Mouse (Mus musculus): ENCODE data around the gene Tapt1.

Tapt1 gene

GRCm38 (mm10) chr5:44198471-44198870, 28.0 kb downstream of the Tapt1 start:
- no peak for DNase-seq (ENCODE audit: low spot score in 2 of 2)

- DNase-seq (ENCODE audit: low spot score in 2 of 2): no peak
Observed at GRCm38 (mm10) chr5:44197806-44198205, 28.6 kb downstream of the Tapt1 start.

GRCm38 (mm10) chr5:44196167-44196566, 30.3 kb downstream of the Tapt1 start:
- DNase-seq (ENCODE audit: low spot score in 2 of 2): no peak

GRCm38 (mm10) chr5:44187370-44187769, 39.1 kb downstream of the Tapt1 start:
- no peak for DNase-seq (ENCODE audit: low spot score in 2 of 2)

GRCm38 (mm10) chr5:44181669-44182068, 44.8 kb downstream of the Tapt1 start:
- DNase-seq (ENCODE audit: low spot score in 2 of 2): no peak

GRCm38 (mm10) chr5:44180450-44180849, 46.0 kb downstream of the Tapt1 start:
- DNase-seq (ENCODE audit: low spot score in 2 of 2): no peak

- no peak for DNase-seq (ENCODE audit: low spot score in 2 of 2)
Observed at GRCm38 (mm10) chr5:44174046-44174445, 52.4 kb downstream of the Tapt1 start.

- DNase-seq (ENCODE audit: low spot score in 2 of 2): no peak
Observed at GRCm38 (mm10) chr5:44166866-44167265, 59.6 kb downstream of the Tapt1 start.

GRCm38 (mm10) chr5:44165854-44166253, 60.6 kb downstream of the Tapt1 start:
- no peak for DNase-seq (ENCODE audit: low spot score in 2 of 2)

GRCm38 (mm10) chr5:44164233-44164776, 62.1 kb downstream of the Tapt1 start:
- no peak for DNase-seq (ENCODE audit: low spot score in 2 of 2)

GRCm38 (mm10) chr5:44163318-44163717, 63.1 kb downstream of the Tapt1 start:
- no peak for DNase-seq (ENCODE audit: low spot score in 2 of 2)

GRCm38 (mm10) chr5:44162786-44163185, 63.6 kb downstream of the Tapt1 start:
- DNase-seq (ENCODE audit: low spot score in 2 of 2): no peak

- DNase-seq (ENCODE audit: low spot score in 2 of 2): no peak
Observed at GRCm38 (mm10) chr5:44159679-44160438, 66.6 kb downstream of the Tapt1 start.

GRCm38 (mm10) chr5:44159231-44159630, 67.2 kb downstream of the Tapt1 start:
- no peak for DNase-seq (ENCODE audit: low spot score in 2 of 2)

GRCm38 (mm10) chr5:44158458-44158857, 68.0 kb downstream of the Tapt1 start:
- no peak for DNase-seq (ENCODE audit: low spot score in 2 of 2)

GRCm38 (mm10) chr5:44157760-44158159, 68.7 kb downstream of the Tapt1 start:
- no peak for DNase-seq (ENCODE audit: low spot score in 2 of 2)

- no peak for DNase-seq (ENCODE audit: low spot score in 2 of 2)
Observed at GRCm38 (mm10) chr5:44153050-44153449, 73.4 kb downstream of the Tapt1 start.

- peak in 1 of 2 experiments; percentile 28 for DNase-seq (ENCODE audit: low spot score in 2 of 2)
Observed at GRCm38 (mm10) chr5:44151327-44152051, 74.9 kb downstream of the Tapt1 start.

GRCm38 (mm10) chr5:44147732-44148131, 78.7 kb downstream of the Tapt1 start:
- DNase-seq (ENCODE audit: low spot score in 2 of 2): no peak

GRCm38 (mm10) chr5:44146437-44147332, 79.7 kb downstream of the Tapt1 start:
- no peak for DNase-seq (ENCODE audit: low spot score in 2 of 2)

GRCm38 (mm10) chr5:44143467-44144235, 82.8 kb downstream of the Tapt1 start:
- DNase-seq (ENCODE audit: low spot score in 2 of 2): no peak

Data from frontal cortex, postnatal 10 days (tissue).